Mouse (Mus musculus) splenic B cell, adult 2 months (primary cell): ENCODE measurements around the gene Fetub.

ENCODE experiments used
- DNase-seq: peaks from one replicate; pipeline ENCODE4 v3.0.0-alpha.2; 2011; ENCODE audit warnings: low read depth, low spot score
- H3K27me3 ChIP-seq: 2 replicates; pipeline ENCODE4 v1.6.1; 2012; ENCODE audit warnings: mild to moderate bottlenecking, low read length, moderate library complexity, mixed read lengths; ENCODE audit not compliant: control insufficient read depth, poor library complexity, insufficient read depth, severe bottlenecking
- H3K36me3 ChIP-seq: 2 replicates; pipeline ENCODE4 v1.6.1; 2012; ENCODE audit warnings: mild to moderate bottlenecking, low read length, moderate library complexity, mixed read lengths; ENCODE audit not compliant: control insufficient read depth, poor library complexity, insufficient read depth, severe bottlenecking

The Fetub gene

GRCm38 (mm10) chr16:22918034-22918433, at the start of gene Fetub:
Gene Fetub, plus strand, starts transcription at chr16:22918334.
- no peaks in the 10 kb centered on the region for H3K36me3 ChIP-seq
- H3K27me3 ChIP-seq = no peaks in the 10 kb centered on the region
- no peak for DNase-seq

GRCm38 (mm10) chr16:22872397-22872796, 45.7 kb upstream of the Fetub start:
- peaks cover 11% of the 10 kb centered on the region for H3K36me3 ChIP-seq
- DNase-seq = no peak
- no peaks in the 10 kb centered on the region for H3K27me3 ChIP-seq

- Histone ChIP-seq H3K27me3 (no peaks in the 10 kb centered on the region), H3K36me3 (peaks cover 8% of the 10 kb centered on the region)
- DNase-seq = no peak
These were observed 44.8 kb upstream of the Fetub start for GRCm38 (mm10) chr16:22873369-22873768.

- Histone ChIP-seq H3K27me3 (no peaks in the 10 kb centered on the region), H3K36me3 (0 out of 2 replicates have a peak, but pooled peaks cover 2% of the 10 kb centered on the region)
- peak; percentile 59 for DNase-seq
These were observed 41.7 kb upstream of the Fetub start for GRCm38 (mm10) chr16:22876218-22877043.

GRCm38 (mm10) chr16:22877660-22878390, 40.3 kb upstream of the Fetub start:
- no peak for DNase-seq
- no peaks in the 10 kb centered on the region for H3K27me3 ChIP-seq
- H3K36me3 ChIP-seq = no peaks in the 10 kb centered on the region

DNA sequence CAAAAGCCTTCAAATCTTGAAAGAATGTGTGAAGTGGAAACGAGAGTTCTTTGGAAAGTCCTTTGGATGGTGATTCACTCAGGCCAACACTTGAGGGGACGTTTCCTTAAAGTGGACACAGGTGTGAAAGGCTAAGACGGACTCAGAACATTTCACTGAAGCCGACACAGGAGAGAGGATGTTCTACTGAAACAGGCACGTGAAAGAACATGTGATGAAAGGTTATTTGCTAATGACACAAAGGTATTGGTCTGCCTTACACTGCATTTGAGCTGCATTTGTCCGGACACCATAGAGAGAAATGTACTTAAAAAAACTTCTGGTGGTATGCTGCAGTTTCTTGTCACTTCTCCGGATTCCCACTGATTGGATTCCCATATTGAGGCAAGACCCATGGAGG, 39.4 kb upstream of the Fetub start:
- H3K36me3 ChIP-seq = no peaks in the 10 kb centered on the region
- no peaks in the 10 kb centered on the region for H3K27me3 ChIP-seq
- no peak for DNase-seq

GRCm38 (mm10) chr16:22879945-22880595, 38.1 kb upstream of the Fetub start:
- Histone ChIP-seq H3K36me3 (no peaks in the 10 kb centered on the region), H3K27me3 (no peaks in the 10 kb centered on the region)
- DNase-seq = no peak

DNA sequence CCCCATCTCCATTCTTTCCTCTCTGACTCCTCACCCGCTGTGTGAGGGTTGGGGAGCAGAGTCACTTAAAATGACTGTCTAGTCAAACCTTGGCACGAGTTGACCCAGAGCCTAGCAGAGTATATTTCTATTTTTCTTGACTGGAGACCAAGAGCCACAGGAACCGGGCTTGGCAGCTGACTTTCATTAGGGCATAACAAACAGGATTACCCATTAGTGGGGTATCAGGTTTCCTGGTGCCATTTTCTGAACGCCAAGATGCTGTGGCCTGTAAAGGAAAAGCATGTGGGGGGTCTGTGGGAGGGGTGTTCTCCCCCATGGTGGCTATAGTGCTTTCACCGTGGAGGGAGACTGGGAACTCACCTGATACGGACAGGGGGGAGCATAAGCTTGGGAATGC, 37.2 kb upstream of the Fetub start:
- H3K36me3 ChIP-seq = no peaks in the 10 kb centered on the region
- H3K27me3 ChIP-seq = no peaks in the 10 kb centered on the region
- no peak for DNase-seq

DNA sequence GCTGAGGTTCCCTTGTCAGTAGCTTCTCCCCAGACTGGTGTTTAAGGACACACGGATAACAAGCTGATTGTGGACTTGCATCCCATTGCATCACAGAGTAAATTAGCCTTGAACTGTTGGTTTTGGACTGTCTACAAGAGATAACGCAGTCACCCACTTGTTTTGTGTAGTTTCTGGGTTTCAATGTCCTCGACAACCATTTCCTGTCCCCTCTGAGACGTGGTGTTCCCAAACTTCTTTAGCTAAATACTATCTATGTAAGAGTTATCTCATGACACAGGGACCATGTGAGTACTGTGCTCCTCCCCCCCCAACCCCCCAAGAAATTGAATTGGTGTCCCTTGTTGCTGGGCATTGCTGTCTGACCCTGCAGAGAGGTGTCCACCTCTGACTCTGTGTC, 36.6 kb upstream of the Fetub start:
- no peak for DNase-seq
- H3K36me3 ChIP-seq = no peaks in the 10 kb centered on the region
- no peaks in the 10 kb centered on the region for H3K27me3 ChIP-seq

DNA sequence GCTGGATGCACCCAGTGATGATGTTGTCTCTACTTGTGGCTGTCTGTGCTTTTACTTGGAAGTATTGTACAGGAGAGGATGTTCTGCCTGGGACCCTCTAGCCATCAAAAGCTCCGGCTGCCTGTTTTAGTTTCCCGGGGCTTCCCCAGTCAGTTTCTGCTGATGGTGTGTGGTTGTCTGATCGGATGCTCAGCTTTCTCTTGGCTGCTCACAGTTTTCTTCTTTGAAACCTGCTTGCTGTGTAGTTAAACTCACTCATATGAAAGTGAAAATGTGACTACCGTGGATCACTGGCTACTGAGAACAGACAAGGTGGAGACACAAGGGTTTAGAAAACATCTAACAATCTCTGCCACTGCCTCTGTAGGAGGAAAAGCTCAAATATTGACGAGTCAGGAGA, 34.7 kb upstream of the Fetub start:
- no peak for DNase-seq
- no peaks in the 10 kb centered on the region for H3K36me3 ChIP-seq
- no peaks in the 10 kb centered on the region for H3K27me3 ChIP-seq

DNA sequence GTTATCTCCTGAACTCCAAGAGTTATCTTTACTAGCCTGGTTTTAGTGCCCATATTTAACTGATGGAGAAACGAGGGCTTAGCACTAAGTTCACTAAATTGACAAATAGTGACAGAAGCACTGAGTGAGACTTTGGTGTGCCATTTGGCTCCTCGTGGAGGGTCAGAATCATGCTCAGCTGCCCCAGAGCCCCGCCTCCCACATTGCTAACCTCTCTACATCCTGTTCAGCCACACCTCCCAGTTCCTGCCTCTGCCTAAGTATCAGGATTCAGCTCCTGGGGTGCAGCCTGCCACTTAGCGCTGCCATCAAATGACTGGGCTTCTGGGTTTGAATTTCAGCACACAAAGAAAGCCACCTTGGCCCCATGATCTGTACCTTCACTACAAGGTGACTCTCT, 32.8 kb upstream of the Fetub start:
- Histone ChIP-seq H3K27me3 (no peaks in the 10 kb centered on the region), H3K36me3 (no peaks in the 10 kb centered on the region)
- DNase-seq = no peak

GRCm38 (mm10) chr16:22886726-22887125, 31.4 kb upstream of the Fetub start:
- no peaks in the 10 kb centered on the region for H3K27me3 ChIP-seq
- DNase-seq = no peak
- H3K36me3 ChIP-seq = no peaks in the 10 kb centered on the region

GRCm38 (mm10) chr16:22888835-22889234, 29.3 kb upstream of the Fetub start:
- DNase-seq = no peak
- no peaks in the 10 kb centered on the region for H3K36me3 ChIP-seq
- no peaks in the 10 kb centered on the region for H3K27me3 ChIP-seq

DNA sequence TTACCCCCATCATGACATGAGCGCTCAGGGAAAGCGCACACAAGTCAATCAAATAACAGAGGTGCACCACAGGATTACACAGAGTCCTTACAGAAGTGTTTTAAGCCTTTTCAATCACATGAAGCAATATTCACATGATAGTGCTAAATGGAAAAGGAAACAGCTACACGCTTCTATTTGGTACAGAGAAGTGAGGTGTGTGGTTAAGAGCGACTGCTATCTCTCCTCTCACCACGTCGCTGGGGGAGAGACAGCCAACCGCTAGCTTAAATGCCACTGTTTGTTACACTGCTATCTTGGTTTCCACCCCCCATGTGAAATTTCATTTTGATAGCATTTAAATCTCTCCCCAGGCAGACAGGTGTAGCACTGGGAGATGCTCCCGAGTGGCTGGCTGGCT, 28.4 kb upstream of the Fetub start:
- DNase-seq = no peak
- Histone ChIP-seq H3K36me3 (no peaks in the 10 kb centered on the region), H3K27me3 (no peaks in the 10 kb centered on the region)
